Mouse (Mus musculus) T-cell, adult 2 months (primary cell): ENCODE data around the gene Arhgap4.

Experiments used
- DNase-seq: peaks from one replicate; pipeline ENCODE4 v3.0.0; 2022; ENCODE audit warnings: low spot score

Gene Arhgap4

GRCm38 (mm10) chrX:73914827-73915703 lies 6.6 kb downstream of the Arhgap4 start:
- peak; percentile 95 for DNase-seq

- peak; percentile 62 for DNase-seq
These were observed 10.1 kb downstream of the Arhgap4 start for GRCm38 (mm10) chrX:73911588-73911987.

DNA sequence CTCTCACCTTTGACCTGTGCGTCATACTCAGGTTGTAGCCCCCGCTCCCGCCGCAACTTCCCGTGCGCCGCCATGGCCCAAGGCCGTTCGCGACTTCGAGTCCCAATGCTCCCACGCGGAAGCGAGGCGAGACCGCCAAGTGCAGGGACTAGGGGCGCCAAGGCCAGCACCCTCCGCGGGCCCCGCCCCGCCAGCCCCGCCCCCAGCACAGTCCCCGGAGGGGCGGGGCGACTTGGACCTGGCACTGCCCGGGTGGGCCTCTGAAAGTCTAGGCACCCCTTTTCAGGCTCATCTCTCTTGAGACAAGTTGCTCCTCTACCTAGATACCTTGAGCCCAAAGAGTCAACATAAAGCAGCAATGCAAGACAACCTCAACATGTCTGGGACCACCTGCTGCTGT lies 10.5 kb downstream of the Arhgap4 start:
- DNase-seq = peak; percentile 46

DNA sequence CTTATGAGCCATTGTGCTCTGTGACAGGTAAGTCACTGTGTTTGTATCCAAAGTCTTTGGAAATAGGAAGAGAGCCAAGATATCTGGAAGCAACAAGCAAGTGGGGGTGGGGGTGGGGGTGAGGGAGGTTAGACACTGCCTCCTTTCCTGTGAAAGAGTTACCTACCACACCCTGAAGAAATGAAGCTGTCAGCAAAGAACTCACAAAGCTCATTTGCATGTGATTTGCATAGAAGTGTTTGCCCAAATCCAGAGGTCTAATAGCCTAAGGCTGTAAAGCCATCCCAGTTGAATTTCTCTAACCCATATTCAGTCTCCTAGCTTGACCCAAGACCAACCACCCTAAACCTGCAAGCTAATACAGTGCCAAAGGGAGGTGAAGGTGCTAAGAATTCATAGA lies 11.2 kb downstream of the Arhgap4 start:
- DNase-seq = no peak

DNA sequence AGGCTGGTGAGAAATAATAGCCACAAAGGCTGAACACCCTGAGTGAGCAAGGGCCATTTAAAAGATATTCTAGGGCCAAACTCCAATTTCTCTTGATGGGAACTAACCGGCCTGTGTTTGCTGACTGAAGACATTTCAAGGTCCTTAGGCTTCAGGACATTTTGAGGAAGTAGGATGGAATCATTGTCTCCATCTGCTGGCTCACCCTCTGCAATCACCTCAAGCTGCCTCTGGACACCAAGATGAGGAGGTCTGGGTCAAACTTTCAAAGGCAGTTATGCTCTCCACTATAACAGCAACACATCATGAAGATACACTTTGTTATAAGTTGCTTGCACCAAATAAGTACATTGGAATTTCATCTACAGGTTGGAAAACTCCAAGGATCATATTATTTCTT lies 11.6 kb downstream of the Arhgap4 start:
- no peak for DNase-seq

DNA sequence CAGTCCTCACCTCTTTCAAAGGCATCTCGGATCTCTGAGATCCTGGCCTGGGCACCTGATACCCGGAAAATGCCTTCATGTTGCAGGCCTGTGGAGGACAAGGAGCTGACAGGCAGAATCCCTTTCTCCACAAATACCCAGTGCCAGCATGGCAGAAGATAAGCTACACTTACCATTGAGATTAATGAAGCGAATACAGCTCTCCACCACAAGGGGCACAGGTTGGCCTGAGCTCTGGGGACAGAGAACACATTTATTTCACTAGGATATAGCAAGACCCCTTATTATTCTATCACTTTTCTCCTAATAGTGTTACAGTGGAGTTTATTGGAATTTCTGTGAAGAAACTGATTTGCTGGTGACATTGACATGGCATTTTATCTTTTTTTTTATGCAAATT lies 23.7 kb downstream of the Arhgap4 start:
- DNase-seq = no peak

DNA sequence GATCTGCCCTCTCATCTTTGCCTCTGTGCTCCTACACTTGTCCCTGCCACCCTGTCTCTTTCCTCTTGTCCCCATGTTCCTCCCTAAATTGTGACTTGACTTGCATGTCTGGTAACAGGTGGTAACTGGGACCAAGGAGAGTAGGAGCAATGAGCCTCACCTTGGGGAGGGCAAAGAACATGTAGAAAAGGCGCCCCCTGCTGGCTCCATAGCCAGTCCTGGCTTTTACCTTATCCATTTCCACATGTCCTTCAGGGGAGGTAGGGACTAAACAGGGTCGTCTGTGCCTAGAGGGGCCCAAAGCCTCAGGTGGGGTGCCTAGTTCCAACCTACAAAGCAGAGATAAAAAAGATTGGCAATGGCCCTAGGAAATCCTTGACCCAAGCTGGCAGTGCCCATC lies 26.0 kb downstream of the Arhgap4 start, which contains the start of gene L1cam:
TSS of gene L1cam (minus strand) at position 387 of the 400 bp plus-strand sequence.
- DNase-seq = peak; percentile 48

GRCm38 (mm10) chrX:73892833-73893232 lies 28.8 kb downstream of the Arhgap4 start:
- no peak for DNase-seq

DNA sequence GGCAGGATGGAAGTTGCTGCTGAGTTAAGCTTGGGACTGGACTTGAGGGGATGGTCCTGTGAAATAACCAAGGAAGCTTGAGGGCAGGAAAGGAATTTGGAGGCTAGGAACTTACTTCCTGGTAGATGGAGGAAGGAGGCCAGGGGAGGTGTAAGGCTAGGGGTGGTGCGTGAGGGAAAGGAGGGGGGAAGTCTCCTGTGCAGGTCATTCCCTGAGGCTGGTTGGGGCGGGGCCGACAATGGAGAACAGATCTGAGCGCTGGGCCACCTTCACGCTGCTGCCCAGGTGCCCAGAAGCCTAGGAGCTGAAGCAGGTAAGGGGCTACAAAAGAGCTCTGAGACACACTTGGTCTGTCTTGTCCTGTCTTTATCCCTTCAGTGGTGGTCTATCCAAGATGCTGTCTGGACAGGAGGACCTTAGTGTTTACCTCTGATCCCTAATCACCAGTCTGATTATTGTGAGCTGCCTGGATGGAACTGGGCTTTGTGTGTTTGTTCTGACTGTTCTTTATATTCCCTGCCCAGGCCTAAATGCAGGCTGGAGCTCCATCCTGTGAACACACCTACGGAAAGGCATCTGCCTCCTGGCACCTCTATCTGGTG lies 30.0 kb downstream of the Arhgap4 start, which contains the start of gene Avpr2:
TSS of gene Avpr2 (plus strand) at position 552 of the 602 bp plus-strand sequence.
- DNase-seq = no peak

GRCm38 (mm10) chrX:73881463-73881862 lies 40.2 kb downstream of the Arhgap4 start:
- no peak for DNase-seq

DNA sequence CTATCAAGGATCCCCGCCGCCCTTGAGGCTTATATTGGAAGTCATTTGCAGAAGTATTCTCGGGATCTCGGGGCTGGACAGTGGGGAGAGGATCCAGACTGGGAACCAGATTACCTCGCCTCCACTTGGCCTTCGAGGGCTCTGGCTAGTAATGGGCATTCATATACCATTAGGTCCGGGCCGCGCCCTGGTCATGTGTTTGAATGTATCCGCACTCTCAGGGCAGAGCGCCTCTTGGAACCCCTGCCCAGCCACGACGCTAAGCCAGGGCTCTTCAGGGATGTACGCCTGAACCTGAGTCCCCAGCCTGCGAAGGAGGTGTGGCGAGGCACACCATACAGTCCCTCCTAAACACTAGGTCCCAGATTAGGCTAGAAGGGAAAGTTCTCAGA lies 40.6 kb downstream of the Arhgap4 start:
- DNase-seq = no peak

DNA sequence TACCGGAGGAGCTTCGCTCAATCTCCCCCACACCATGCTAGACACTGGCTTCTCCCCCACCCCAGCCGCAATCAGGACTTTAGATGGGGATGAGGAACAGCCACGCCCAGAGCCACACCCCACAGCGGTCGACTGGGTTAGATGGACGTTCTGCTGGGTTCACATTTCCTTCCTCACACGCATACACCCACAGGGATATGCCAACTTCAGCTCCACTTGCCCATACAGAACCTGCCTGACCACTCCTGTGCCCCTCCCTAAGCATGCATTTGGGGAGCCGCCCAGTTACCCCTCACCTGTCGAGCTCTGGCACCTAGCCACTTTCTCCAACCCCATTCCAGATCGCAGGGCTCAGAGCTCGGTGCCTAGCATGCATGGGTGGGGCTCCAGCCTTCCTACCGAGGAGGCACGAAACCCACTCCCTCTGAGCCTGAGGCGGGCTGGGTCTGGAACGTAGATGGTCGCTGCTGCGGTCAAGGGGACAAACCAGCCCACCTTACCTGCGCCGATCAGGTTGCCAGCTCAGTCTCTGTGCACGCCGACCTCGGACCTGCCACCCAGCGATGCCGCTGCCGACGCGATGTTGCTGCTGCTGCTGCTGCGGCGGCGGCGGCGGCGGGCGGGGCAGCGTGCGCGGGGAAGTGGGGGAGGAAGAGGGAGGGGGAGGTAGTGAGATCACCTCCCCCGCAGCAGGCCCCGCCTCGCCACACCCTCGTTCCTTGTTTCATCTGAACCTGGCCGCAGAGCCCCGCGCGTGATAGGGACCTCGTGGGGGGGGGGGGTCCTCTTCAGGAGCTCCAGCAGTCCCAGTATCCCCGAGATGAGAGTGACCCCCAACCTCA lies 41.3 kb downstream of the Arhgap4 start:
- peak; percentile 65 for DNase-seq

DNA sequence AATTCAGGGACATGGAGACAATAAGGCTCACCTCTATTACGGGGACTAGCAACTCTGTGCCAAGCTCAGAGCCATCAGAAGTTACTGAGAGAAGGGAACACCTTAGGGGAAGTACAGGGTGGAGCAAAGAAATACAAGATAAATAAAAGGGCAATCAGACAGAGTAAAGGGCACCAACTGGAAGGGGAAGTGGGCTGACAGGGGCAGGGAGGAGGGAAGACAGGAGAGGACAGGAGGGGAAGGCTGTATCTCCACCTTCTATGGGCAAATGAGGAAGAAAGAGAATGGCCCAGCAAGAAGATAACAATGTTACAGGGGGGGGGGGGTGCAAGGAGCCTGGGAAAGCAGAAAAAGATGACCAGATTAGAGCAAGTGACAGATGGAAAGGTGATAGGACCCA lies 44.7 kb downstream of the Arhgap4 start:
- no peak for DNase-seq

DNA sequence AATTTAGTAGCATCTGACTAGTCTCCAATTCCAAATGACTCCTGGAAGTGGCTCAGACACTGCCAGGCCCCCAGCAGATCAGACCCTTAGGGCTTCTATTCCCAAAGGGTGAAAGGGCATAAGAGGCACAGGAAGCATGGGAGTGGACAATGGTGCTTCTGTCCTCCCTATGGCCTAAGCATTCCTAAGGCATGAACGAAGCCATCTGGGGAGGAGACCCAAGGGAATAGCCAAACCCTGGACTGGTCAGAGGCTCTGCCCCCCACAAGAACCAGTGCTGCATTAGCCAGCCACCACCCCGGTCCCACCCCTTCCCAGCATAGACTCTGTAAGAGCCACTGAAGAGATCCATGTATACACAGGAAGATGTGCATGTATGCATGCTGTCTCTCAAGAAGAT lies 45.8 kb downstream of the Arhgap4 start:
- DNase-seq = no peak

- no peak for DNase-seq
These were observed 49.7 kb downstream of the Arhgap4 start for GRCm38 (mm10) chrX:73871956-73872355.

- DNase-seq = no peak
These were observed 50.2 kb downstream of the Arhgap4 start for GRCm38 (mm10) chrX:73871474-73871873.

DNA sequence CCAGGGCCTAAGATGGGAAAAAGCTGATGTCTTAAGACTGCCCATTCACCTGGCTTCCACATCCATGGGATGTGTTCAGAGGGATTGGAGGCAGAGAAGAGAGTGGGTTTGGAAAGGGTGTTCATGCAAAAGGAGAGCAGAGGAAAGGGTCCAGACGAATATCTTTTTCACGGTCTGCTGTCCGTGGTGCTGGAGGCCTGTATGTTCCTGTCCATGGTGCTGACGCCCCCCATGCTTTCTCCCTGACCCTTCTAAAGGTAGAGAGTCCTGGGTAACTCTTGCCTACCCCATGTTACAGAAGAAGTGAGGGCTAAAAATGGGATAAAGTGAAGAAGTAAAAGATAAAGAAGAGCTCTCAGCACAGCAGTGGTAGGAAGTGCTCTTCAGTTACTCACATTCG lies 52.3 kb downstream of the Arhgap4 start:
- no peak for DNase-seq

- no peak for DNase-seq
These were observed 53.8 kb downstream of the Arhgap4 start for GRCm38 (mm10) chrX:73867852-73868251.

DNA sequence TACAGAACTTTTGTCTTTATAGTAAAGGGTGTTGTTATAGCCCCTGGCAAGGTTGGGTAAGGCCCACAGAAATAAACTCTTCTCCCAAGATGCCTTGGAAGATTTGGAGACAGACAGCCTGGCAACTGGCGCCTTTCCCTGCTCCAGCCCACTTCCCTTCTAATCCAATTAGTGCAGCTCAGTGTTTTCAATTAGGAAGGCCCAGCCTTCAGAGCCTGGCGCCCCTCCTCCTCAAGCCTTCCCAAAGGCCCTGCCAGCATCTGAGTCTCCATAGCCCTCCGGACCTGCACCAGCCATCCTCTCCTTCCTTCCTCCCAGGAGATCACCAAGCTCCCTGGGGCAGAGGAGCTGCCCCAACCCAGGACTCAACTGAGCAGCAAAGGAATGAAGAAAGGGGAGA lies 54.4 kb downstream of the Arhgap4 start:
- no peak for DNase-seq

DNA sequence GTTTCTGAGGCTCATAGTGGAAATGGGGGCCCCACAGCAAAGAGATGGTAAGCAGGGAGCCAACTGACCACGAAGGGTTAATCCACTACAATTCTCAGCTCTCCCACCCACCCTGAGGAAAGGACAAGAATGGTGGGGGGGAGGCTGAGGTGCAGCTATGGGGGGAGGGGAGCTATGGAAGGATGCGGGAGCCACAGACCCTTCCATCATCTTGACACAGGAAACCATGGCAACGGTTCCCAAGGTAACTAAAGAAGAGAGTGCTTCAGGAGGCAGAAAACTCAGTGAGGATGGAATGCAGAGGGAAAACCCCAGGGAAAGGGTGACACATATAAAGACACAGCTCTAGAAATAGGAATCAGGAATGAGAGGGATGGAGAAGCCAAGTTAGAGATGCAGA lies 57.0 kb downstream of the Arhgap4 start:
- DNase-seq = no peak

- DNase-seq = no peak
These were observed 66.6 kb downstream of the Arhgap4 start for GRCm38 (mm10) chrX:73855087-73855408.

DNA sequence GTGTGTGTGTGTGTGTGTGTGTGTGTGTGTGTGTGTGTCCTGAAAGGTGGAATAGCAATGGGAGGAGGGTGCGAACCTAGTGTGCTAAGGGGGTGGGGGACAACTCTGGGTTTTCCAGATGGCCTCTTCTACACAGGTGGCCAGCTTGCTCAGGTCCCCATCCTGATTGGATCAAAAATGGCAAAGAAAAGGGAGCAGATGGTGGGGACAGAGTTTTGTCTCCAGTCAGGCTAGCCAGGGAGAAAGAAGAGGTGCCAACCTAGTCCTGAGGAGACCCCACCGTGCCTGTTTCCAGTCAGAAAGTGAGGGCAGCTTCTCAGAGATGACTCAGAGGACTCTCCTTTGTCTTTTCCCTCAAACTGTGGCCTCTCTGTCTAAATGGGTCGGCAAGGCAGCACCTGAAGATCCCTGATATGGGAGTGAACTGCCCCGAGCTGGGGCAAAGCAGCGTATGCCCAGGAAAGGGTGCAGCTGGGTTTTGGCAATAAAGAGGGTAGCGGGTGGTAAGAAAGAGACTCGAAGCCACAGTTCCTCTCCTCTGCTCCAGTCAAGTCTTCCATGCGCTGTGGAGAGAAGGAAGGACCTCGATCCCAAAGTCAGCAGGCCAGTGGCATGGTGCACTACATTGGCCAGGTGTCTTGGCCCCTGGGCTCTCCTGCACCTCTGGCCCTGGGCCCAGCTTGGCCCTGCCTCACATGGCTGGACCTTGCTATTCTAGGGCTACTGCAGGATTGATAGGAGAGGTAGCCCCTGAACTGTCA lies 67.2 kb downstream of the Arhgap4 start:
- no peak for DNase-seq
